Mouse (Mus musculus) forebrain, embryonic 11.5 days (tissue): ENCODE measurements at regions not wholly inside any gene's neighbourhood (a gene's known extent, or its start where the extent isn't known, plus 50 kb on each side); places are given as distances from the start of the nearest gene placed in this dataset.

Experiments
- ATAC-seq: fragments of 200-750 bp; cut with Nextera tagmentation; replicated peaks from 2 replicates; pipeline ENCODE4 v1.8.0; 2017; ENCODE audit warnings: moderate TSS enrichment; ENCODE audit not compliant: low FRiP score
- DNase-seq: peaks from one replicate; pipeline ENCODE4 v3.0.0-alpha.2; 2017; ENCODE audit warnings: low spot score
- H3K27ac ChIP-seq: fragments of 300-500 bp; sonication (generic); 2 replicates; pipeline ENCODE4 v1.5.1; 2014; ENCODE audit warnings: low read depth, low read length
- H3K27me3 ChIP-seq: fragments of 300-500 bp; sonication (generic); 2 replicates; pipeline ENCODE4 v1.6.1; 2014; ENCODE audit warnings: mild to moderate bottlenecking, low read length, mixed read lengths; ENCODE audit not compliant: control insufficient read depth, insufficient read depth
- H3K36me3 ChIP-seq: fragments of 300-500 bp; sonication (generic); 2 replicates; pipeline ENCODE4 v1.6.1; 2014; ENCODE audit warnings: mild to moderate bottlenecking, low read length, moderate library complexity, mixed read lengths; ENCODE audit not compliant: control insufficient read depth, insufficient read depth
- H3K4me1 ChIP-seq: fragments of 300-500 bp; sonication (generic); replicated peaks from 2 replicates; pipeline ENCODE4 v1.6.1; 2014; ENCODE audit warnings: low read length, mixed read lengths; ENCODE audit not compliant: control insufficient read depth, insufficient read depth
- H3K4me2 ChIP-seq: fragments of 300-500 bp; sonication (generic); 2 replicates; pipeline ENCODE4 v1.6.1; 2014; ENCODE audit warnings: low read depth, mild to moderate bottlenecking, low read length, moderate library complexity, mixed read lengths; ENCODE audit not compliant: severe bottlenecking
- H3K4me3 ChIP-seq: fragments of 300-500 bp; sonication (generic); 2 replicates; pipeline ENCODE4 v1.5.1; 2014; ENCODE audit warnings: low read depth, low read length
- H3K9ac ChIP-seq: fragments of 300-500 bp; sonication (generic); 2 replicates; pipeline ENCODE4 v1.6.1; 2014; ENCODE audit warnings: low read length
- H3K9me3 ChIP-seq: fragments of 300-500 bp; sonication (generic); 2 replicates; pipeline ENCODE4 v1.6.1; 2016; ENCODE audit warnings: low read length, mixed read lengths; ENCODE audit not compliant: control insufficient read depth
- WGBS: fragments of 180-500 bp; shearing (Covaris S2); extraction: QIAGEN DNeasy Blood & Tissue Kit; methylation state at CpG from one replicate; pipeline ENCODE4 v1.1.7; 2014; 5-methylcytosine and 5-hydroxymethylcytosine counted together

- 82% methylated on average over 6 of the region's 6 CpGs for WGBS
- ATAC-seq (no peak), DNase-seq (no peak)
- no peaks in the 10 kb centered on the region for H3K9me3 ChIP-seq
- no peaks in the 10 kb centered on the region for H3K4me1 ChIP-seq
- no peak overlapping the region for H3K4me2 ChIP-seq
- no peak overlapping the region for H3K4me3 ChIP-seq
- H3K36me3 ChIP-seq, result no peaks in the 10 kb centered on the region
- H3K27me3 ChIP-seq, result no peaks in the 10 kb centered on the region
- H3K27ac ChIP-seq, result no peak overlapping the region
- no peak overlapping the region for H3K9ac ChIP-seq
These were observed 90.8 kb upstream of the Dnajc19 start for GRCm38 (mm10) chr3:34171893-34172292.

DNA sequence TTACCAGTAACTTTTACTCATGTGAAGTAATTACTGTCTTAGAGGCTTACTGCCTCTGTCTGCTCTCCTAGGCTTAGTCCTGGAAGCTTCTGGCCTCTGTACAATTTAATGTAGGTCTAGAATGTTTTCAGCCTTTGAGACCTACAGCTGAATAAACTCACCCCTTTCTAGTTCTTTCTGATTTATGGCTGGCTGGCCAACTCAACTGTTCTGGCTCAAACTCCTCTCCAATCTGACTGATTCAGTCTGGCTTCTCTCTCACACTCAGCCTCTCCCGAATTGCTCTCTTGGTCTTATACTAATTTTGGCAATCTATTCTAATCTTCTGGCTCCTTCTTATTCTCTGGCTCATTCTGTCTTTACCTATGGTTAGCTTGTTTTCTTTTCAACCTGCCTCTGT lies 87.0 kb upstream of the Dnajc19 start:
- 88% methylated on average over 1 of the region's 1 CpGs for WGBS
- Histone ChIP-seq H3K9ac (no peak overlapping the region), H3K4me1 (no peaks in the 10 kb centered on the region)

GRCm38 (mm10) chr3:34150036-34150435 lies 68.9 kb upstream of the Dnajc19 start:
- H3K27me3 ChIP-seq, result no peaks in the 10 kb centered on the region
- no peak overlapping the region for H3K4me3 ChIP-seq
- DNase-seq (no peak), ATAC-seq (no peak)
- no peak overlapping the region for H3K4me2 ChIP-seq
- H3K27ac ChIP-seq, result no peak overlapping the region
- WGBS, result 61% methylated on average over 2 of the region's 2 CpGs
- H3K9me3 ChIP-seq, result no peaks in the 10 kb centered on the region
- H3K4me1 ChIP-seq, result no peaks in the 10 kb centered on the region
- H3K36me3 ChIP-seq, result no peaks in the 10 kb centered on the region
- H3K9ac ChIP-seq, result no peak overlapping the region

More for the DNA sequence above, 87.0 kb upstream of the Dnajc19 start:
- Histone ChIP-seq H3K9me3 (no peaks in the 10 kb centered on the region), H3K27ac (no peak overlapping the region), H3K27me3 (no peaks in the 10 kb centered on the region), H3K36me3 (no peaks in the 10 kb centered on the region), H3K4me2 (no peak overlapping the region), H3K4me3 (no peak overlapping the region)
- no peak for DNase-seq
- ATAC-seq, result no peak

GRCm38 (mm10) chr3:34143652-34144051 lies 62.5 kb upstream of the Dnajc19 start:
- H3K4me2 ChIP-seq, result no peak overlapping the region
- no peak overlapping the region for H3K27ac ChIP-seq
- H3K27me3 ChIP-seq, result no peaks in the 10 kb centered on the region
- no peak overlapping the region for H3K4me3 ChIP-seq
- 78% methylated on average over 2 of the region's 2 CpGs for WGBS
- H3K9ac ChIP-seq, result no peak overlapping the region
- DNase-seq (no peak), ATAC-seq (no peak)
- no peaks in the 10 kb centered on the region for H3K9me3 ChIP-seq
- H3K36me3 ChIP-seq, result no peaks in the 10 kb centered on the region
- H3K4me1 ChIP-seq, result no peaks in the 10 kb centered on the region

- WGBS, result 86% methylated on average over 9 of the region's 9 CpGs
- Histone ChIP-seq H3K4me1 (no peaks in the 10 kb centered on the region), H3K4me3 (no peak overlapping the region), H3K9ac (no peak overlapping the region), H3K27me3 (no peaks in the 10 kb centered on the region), H3K36me3 (no peaks in the 10 kb centered on the region), H3K27ac (no peak overlapping the region), H3K4me2 (no peak overlapping the region), H3K9me3 (no peaks in the 10 kb centered on the region)
- DNase-seq (no peak), ATAC-seq (no peak)
These were observed 58.1 kb upstream of the Dnajc19 start for GRCm38 (mm10) chr3:34139227-34139626.

DNA sequence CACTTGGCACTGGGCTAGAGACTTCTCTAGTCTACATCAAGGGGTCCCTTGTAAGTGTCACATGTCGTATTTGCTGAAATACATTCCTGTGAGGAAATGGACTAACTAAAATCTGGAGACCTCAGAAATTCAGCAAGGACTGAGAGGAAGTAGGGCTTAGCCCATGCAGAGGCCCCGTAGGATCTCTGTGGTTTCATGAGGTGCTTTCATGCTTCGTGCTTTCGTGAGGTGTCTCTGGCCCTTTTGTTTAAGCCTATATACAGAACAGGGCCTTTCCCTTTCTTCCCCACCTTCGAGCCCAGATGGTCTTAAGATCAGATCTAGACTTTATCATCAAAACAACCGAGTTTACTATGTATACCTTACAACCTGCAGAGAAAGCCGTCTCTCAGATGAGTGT lies 56.9 kb upstream of the Dnajc19 start:
- Histone ChIP-seq H3K27me3 (no peaks in the 10 kb centered on the region), H3K4me2 (no peak overlapping the region), H3K36me3 (no peaks in the 10 kb centered on the region), H3K4me3 (no peak overlapping the region), H3K27ac (no peak overlapping the region), H3K9me3 (no peaks in the 10 kb centered on the region), H3K9ac (no peak overlapping the region), H3K4me1 (no peaks in the 10 kb centered on the region)
- 89% methylated on average over 7 of the region's 7 CpGs for WGBS
- DNase-seq (no peak), ATAC-seq (no peak)

GRCm38 (mm10) chr3:34136385-34136784 lies 55.3 kb upstream of the Dnajc19 start:
- no peaks in the 10 kb centered on the region for H3K36me3 ChIP-seq
- no peak overlapping the region for H3K4me2 ChIP-seq
- no peak overlapping the region for H3K27ac ChIP-seq
- DNase-seq (no peak), ATAC-seq (no peak)
- no peaks in the 10 kb centered on the region for H3K9me3 ChIP-seq
- no peaks in the 10 kb centered on the region for H3K27me3 ChIP-seq
- 88% methylated on average over 2 of the region's 2 CpGs for WGBS
- H3K4me1 ChIP-seq, result no peaks in the 10 kb centered on the region
- H3K9ac ChIP-seq, result no peak overlapping the region
- H3K4me3 ChIP-seq, result no peak overlapping the region
